Mouse (Mus musculus) fibroblast of lung, adult 2 months (primary cell): ENCODE results near the gene St5.

Source experiments
- DNase-seq: peaks from one replicate; pipeline ENCODE4 v3.0.0-alpha.2; 2011; ENCODE audit warnings: low read depth

The St5 gene

GRCm38 (mm10) chr7:109480765-109481197, 222.6 kb downstream of the St5 start:
- no peak for DNase-seq

GRCm38 (mm10) chr7:109477926-109478325, 225.5 kb downstream of the St5 start:
- DNase-seq, result no peak
